In genomic region chr11:95399520-95400020, GRCm38 (mm10) we compare ENCODE assay signal across 21 mouse cellular contexts. TPM values are rescaled to one million over a fixed set of nuclear protein-coding genes. Genes with fewer than 3 reads are reported as not detected.
DNase-seq lines count a peak whose midpoint lies in the region; ATAC-seq and TF ChIP-seq lines count a peak whose summit lies in the region.
"Had no signal": no experiment of that assay in that cellular context is flagged by ENCODE, and none has a peak within 500 bp of the region (broad histone marks: within the 10 kb centered on the region; RNA-seq: fewer than 3 reads in every experiment).

No protein-coding gene starts in this region.

- H3K4me2 ChIP-seq in forebrain, embryonic 13.5 days, result no peak overlapping the region
- no peak overlapping the region for H3K4me2 ChIP-seq in forebrain, embryonic 12.5 days
- H3K4me2 ChIP-seq: embryonic facial prominence, embryonic 15.5 days; heart, embryonic 11.5 days; kidney, embryonic 15.5 days; neural tube, embryonic 12.5 days had no signal

- 0 out of 2 replicates have a peak, but pooled peaks cover 11% of the 10 kb centered on the region for H3K27me3 ChIP-seq in forebrain, embryonic 13.5 days
- peaks cover 10% of the 10 kb centered on the region; the same call in 1 of the 2 replicates for H3K27me3 ChIP-seq in forebrain, embryonic 12.5 days
- H3K27me3 ChIP-seq in limb, embryonic 10.5 days (ENCODE audit: low read depth, poor library complexity, severe bottlenecking), result no peaks in the 10 kb centered on the region
- H3K27me3 ChIP-seq: embryonic facial prominence, embryonic 15.5 days; neural tube, embryonic 12.5 days had no signal

- peak; percentile 49 for DNase-seq in left cerebral cortex, postnatal 4 days
- no peak for DNase-seq in left cerebral cortex, adult 9 months (ENCODE audit: low spot score in 2 of 2)
- no peak for DNase-seq in ES-E14 (ENCODE audit: low read depth, low spot score)
- peak; percentile 14 for DNase-seq in limb, embryonic 10.5 days (ENCODE audit: low spot score)
- DNase-seq in layer of hippocampus, adult 9-11 months, result no peak
- DNase-seq: adrenal gland, adult 8-10 months; B cell, adult 2 months; gastrocnemius, postnatal 10 days; heart, adult 11 months; kidney, adult 11 months; kidney, postnatal 36 days; lung, postnatal 4 days; retina, postnatal 1 day; thymus, postnatal 14 days had no signal

- H3K9me3 ChIP-seq in forebrain, embryonic 13.5 days (replicated peaks), result no peaks in the 10 kb centered on the region
- H3K9me3 ChIP-seq in forebrain, embryonic 12.5 days, result no peaks in the 10 kb centered on the region
- no peaks in the 10 kb centered on the region for H3K9me3 ChIP-seq in ES-E14 (ENCODE audit: control insufficient read depth, insufficient read depth, low read depth, low read length)
- no peaks in the 10 kb centered on the region for H3K9me3 ChIP-seq in limb, embryonic 10.5 days (replicated peaks)
- H3K9me3 ChIP-seq: embryonic facial prominence, embryonic 15.5 days; kidney, embryonic 15.5 days; neural tube, embryonic 12.5 days had no signal

- H3K4me1 ChIP-seq in forebrain, embryonic 13.5 days, result peaks cover 20% of the 10 kb centered on the region; the same call in 1 of the 2 replicates
- peaks cover 12% of the 10 kb centered on the region; the same call in 1 of the 2 replicates for H3K4me1 ChIP-seq in forebrain, embryonic 12.5 days
- H3K4me1 ChIP-seq in ES-E14 (ENCODE audit: control insufficient read depth in 2 of 2, insufficient read depth in 2 of 2, low read length in 2 of 2, poor library complexity in 1 of 2), result peaks cover 0 to 10% of the 10 kb centered on the region in 2 experiments; a peak in 2 of 4 replicates
- H3K4me1 ChIP-seq in limb, embryonic 10.5 days, result peaks cover 21% of the 10 kb centered on the region
- H3K4me1 ChIP-seq: neural tube, embryonic 12.5 days had no signal

- no peak overlapping the region for H3K9ac ChIP-seq in forebrain, embryonic 13.5 days
- H3K9ac ChIP-seq in forebrain, embryonic 12.5 days, result no peak overlapping the region
- no peak overlapping the region for H3K9ac ChIP-seq in ES-E14 (ENCODE audit: insufficient read depth, low read depth, low read length, poor library complexity, severe bottlenecking)
- H3K9ac ChIP-seq: embryonic facial prominence, embryonic 15.5 days; kidney, embryonic 15.5 days; neural tube, embryonic 12.5 days had no signal

- H3K27ac ChIP-seq in forebrain, embryonic 13.5 days, result 0 out of 2 replicates have a peak overlapping the region, but pooled peaks have one; percentile 25
- no peak overlapping the region for H3K27ac ChIP-seq in forebrain, embryonic 12.5 days
- no peak overlapping the region for H3K27ac ChIP-seq in ES-E14 (ENCODE audit: insufficient read depth, low read depth, low read length, poor library complexity, severe bottlenecking)
- H3K27ac ChIP-seq in limb, embryonic 10.5 days, result no peak overlapping the region
- H3K27ac ChIP-seq: embryonic facial prominence, embryonic 15.5 days; kidney, embryonic 15.5 days; neural tube, embryonic 12.5 days had no signal

- no peaks in the 10 kb centered on the region for H3K36me3 ChIP-seq in forebrain, embryonic 13.5 days (ENCODE audit: poor library complexity, severe bottlenecking)
- H3K36me3 ChIP-seq in forebrain, embryonic 12.5 days (replicated peaks), result no peaks in the 10 kb centered on the region
- H3K36me3 ChIP-seq in ES-E14 (ENCODE audit: control insufficient read depth, insufficient read depth, low read length, poor library complexity, severe bottlenecking), result no peaks in the 10 kb centered on the region
- no peaks in the 10 kb centered on the region for H3K36me3 ChIP-seq in limb, embryonic 10.5 days
- H3K36me3 ChIP-seq: embryonic facial prominence, embryonic 15.5 days; kidney, embryonic 15.5 days; neural tube, embryonic 12.5 days had no signal

- no peak overlapping the region for H3K4me3 ChIP-seq in forebrain, embryonic 13.5 days
- no peak overlapping the region for H3K4me3 ChIP-seq in forebrain, embryonic 12.5 days (replicated peaks)
- no peak overlapping the region for H3K4me3 ChIP-seq in ES-E14 (ENCODE audit: insufficient read depth in 1 of 2, low read depth in 1 of 2, low read length in 2 of 2, poor library complexity in 1 of 2, severe bottlenecking in 1 of 2)
- H3K4me3 ChIP-seq in limb, embryonic 10.5 days, result no peak overlapping the region
- H3K4me3 ChIP-seq: embryonic facial prominence, embryonic 15.5 days; kidney, embryonic 15.5 days; neural tube, embryonic 12.5 days had no signal

- ATAC-seq in forebrain, embryonic 13.5 days, result no peak
- ATAC-seq in forebrain, embryonic 12.5 days (ENCODE audit: low FRiP score), result no peak
- ATAC-seq: activated CD4-positive, CD25-positive, alpha-beta regulatory T cell, adult 4 months had no signal

- intact Hi-C loops in left cerebral cortex, postnatal 4 days (cut with DNase I), result loop anchor here (2.0 kb wide), 1 partner anchor 121 kb away; no protein-coding TSS in a partner anchor

- WGBS in forebrain, embryonic 13.5 days, result 67% methylated on average over 13 of the region's 13 CpGs
- 72% methylated on average over 13 of the region's 13 CpGs for WGBS in forebrain, embryonic 12.5 days
- WGBS in limb, embryonic 10.5 days, result 84% methylated on average over 13 of the region's 13 CpGs

- in situ Hi-C loops in ES-E14 (cut with MboI; ENCODE audit: low sequenced_read_pairs in 2 of 2, unreplicated experiment in 2 of 2), result loop anchor here in 1 of 2 experiments (10.0 kb wide), 1 partner anchor 125 kb away; no protein-coding TSS in a partner anchor

TF ChIP-seq in ES-E14, 5 proteins besides CTCF, POLR2A, EP300 and RAD21:
- TF ChIP-seq HCFC1 (IDR thresholded peaks at IDR 0.05; ENCODE audit: borderline replicate concordance, insufficient read depth, low read length), result no peak
- 0 out of 2 replicates have a peak, but pooled peaks have one; percentile 12 for TF ChIP-seq MAFK (IDR thresholded peaks at IDR 0.05; ENCODE audit: insufficient read depth, low read depth, low read length)
- TF ChIP-seq ZC3H11A (IDR thresholded peaks at IDR 0.05; ENCODE audit: borderline replicate concordance, low read depth, low read length), result no peak
TF ChIP-seq in ES-E14: peak in this region for 1.

RNA-seq across cellular contexts. Expression of gene Spop, which starts 14.3 kb away (rescaled TPM):
- 175 and 178 TPM in 2 replicates for polyA plus RNA-seq in forebrain, embryonic 13.5 days (2015; fragmentation: Nextera tagmentation; extraction: Ambion mirVana)
- polyA plus RNA-seq in forebrain, embryonic 12.5 days (2016; fragmentation: Nextera tagmentation; extraction: Ambion mirVana), result 193 and 211 TPM in 2 replicates
- 100 to 1,000 TPM; 103 to 126 TPM for total RNA-seq in left cerebral cortex, postnatal 4 days (2021)
- total RNA-seq in ES-E14 (2012; rRNA removed), result 21.5 and 30.8 TPM in 2 replicates
- 95.3 and 123 TPM in 2 replicates for polyA plus RNA-seq in limb, embryonic 10.5 days (2016; fragmentation: Nextera tagmentation; extraction: Ambion mirVana)

RNA-seq across cellular contexts. Expression of gene Slc35b1, which starts 15.1 kb away (rescaled TPM):
- polyA plus RNA-seq in forebrain, embryonic 13.5 days (2015; fragmentation: Nextera tagmentation; extraction: Ambion mirVana), result 135 and 140 TPM in 2 replicates
- 126 TPM in 2 replicates for polyA plus RNA-seq in forebrain, embryonic 12.5 days (2016; fragmentation: Nextera tagmentation; extraction: Ambion mirVana)
- total RNA-seq in left cerebral cortex, postnatal 4 days (2021), result 10 to 100 TPM; 85.9 to 87.2 TPM
- total RNA-seq in ES-E14 (2012; rRNA removed), result 145 and 156 TPM in 2 replicates
- polyA plus RNA-seq in limb, embryonic 10.5 days (2016; fragmentation: Nextera tagmentation; extraction: Ambion mirVana), result 128 and 132 TPM in 2 replicates

Comparison
In these comparisons a context has a peak if more than half of its experiments do, and no peak if none do; other contexts are left out.
1. DNase-seq: peak in left cerebral cortex, postnatal 4 days (single experiment) and limb, embryonic 10.5 days (single experiment); none in left cerebral cortex, adult 9 months (0 of 2), ES-E14 (single experiment) and layer of hippocampus, adult 9-11 months (single experiment).